Mouse (Mus musculus) small intestine, adult 2 months (tissue): ENCODE measurements at regions not wholly inside any gene's neighbourhood (a gene's known extent, or its start where the extent isn't known, plus 50 kb on each side); places are given as distances from the start of the nearest gene placed in this dataset.

Experiments used
- CTCF ChIP-seq: fragments of 200-500 bp; IDR thresholded peaks from 2 replicates; pipeline ENCODE4 v1.5.1; 2012; ENCODE audit warnings: low read depth, mild to moderate bottlenecking, control low read depth, inconsistent platforms, low read length, moderate library complexity, mixed read lengths; ENCODE audit not compliant: insufficient replicate concordance, insufficient read length; ENCODE audit errors: extremely low read depth
- POLR2A ChIP-seq: fragments of 200-500 bp; IDR thresholded peaks from 2 replicates; pipeline ENCODE4 v1.6.1; 2012; ENCODE audit warnings: low read depth, mild to moderate bottlenecking, control low read depth, inconsistent platforms, low read length, moderate library complexity

DNA sequence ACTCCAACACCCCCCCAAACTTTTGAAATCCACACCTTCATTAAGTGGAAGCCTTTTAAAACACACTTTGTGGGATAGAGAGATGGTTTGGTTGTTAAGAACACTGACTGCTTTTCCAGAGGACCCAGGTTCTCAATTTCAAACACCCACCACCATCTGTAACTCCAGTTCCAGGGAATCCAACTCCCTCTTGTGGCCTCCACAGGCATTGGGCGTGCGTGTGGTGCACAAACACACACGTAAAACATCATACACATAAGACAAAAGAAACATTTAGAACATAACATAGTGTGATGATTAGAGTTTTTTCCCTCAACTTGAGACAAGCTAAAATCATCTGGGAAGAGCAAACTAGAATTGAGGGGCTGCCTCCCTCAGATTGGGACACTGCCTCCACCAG, 100.0 kb downstream of the Rchy1 start:
- TF ChIP-seq CTCF: no peak
- no peak for TF ChIP-seq POLR2A
